Mouse (Mus musculus) T-helper 2 cell (primary cell): ENCODE measurements around the gene Arhgap10.

Source experiments
- in situ Hi-C: fragments of 300-600 bp; cut with MboI, MseI; formaldehyde crosslinking; loops from one replicate; pipeline ENCODE4 v1.15.1; 2025; ENCODE audit warnings: high pct_unique_total_duplicates

The Arhgap10 gene

DNA sequence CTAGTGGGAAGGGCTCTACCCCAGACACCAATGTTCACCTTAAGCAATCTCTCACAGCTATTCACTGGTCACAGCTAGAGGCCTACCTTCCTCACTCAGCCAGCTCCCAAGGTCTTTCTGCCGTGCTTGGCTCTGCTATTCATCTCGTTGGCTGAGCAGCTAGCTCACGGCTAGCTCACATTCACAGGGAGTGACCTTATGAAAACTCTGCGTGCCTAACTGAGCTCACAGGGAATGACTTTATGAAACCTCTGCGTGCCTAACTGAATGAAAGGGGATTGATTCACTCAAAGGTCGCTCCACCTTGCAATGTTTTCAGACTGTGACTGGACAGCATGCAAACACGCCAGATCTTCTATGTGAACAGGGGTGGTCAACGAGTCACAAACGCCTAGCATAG lies 107.4 kb downstream of the Arhgap10 start:
- in situ Hi-C loops = no loop called here

DNA sequence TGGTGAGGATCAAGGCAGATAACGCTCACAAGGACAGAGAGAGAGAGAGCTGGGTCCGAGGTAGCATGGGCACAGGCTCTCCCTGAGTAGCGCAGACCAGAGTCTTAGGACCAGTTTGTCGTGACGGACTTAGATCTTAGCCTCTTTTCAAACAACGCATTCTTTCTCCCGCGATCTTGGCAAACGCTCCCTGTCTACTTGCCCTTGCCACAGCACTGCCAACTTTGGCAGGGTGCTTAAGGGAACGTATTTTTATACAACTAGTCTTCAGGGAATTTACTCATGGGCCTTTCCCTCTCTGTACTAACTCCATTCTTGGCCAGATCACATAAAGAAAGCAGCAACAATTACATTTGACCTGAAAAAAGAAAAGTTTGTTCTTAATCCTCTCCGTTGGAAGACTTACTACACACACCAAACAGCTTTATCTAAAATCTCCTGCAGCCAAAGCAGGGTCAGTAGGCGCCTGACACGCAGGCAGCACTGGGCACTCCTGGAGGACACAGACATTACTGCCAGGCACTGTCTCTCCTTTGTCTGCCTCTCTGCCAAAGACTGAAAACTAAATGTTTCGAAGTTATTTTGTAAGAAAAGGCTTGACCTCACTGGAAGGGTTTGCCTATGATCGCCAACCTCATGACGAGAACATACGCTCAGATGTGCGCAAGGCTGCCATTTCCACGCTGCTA lies 109.1 kb downstream of the Arhgap10 start:
- in situ Hi-C loops = loop anchor here (10.0 kb wide), 1 partner anchor 586 kb away; no protein-coding TSS in a partner anchor

DNA sequence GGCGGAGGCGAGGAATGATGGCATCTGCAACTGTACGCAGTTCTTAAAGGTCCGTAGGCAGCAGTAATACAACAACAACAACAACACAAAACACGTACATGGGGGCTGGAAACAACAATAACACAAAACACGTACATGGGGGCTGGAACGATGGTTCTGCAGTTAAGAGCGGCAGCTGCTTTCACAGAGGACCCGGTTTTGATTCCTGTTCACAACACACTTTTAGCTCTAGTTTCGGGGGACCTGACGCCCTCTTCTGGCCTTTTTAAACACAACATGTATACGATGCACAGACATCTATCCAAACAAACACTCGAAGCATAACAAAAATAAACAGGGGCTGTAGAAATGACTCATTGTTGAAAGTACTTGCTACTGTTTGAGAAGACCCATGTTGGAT lies 110.9 kb downstream of the Arhgap10 start:
- in situ Hi-C loops = loop anchor here (10.0 kb wide), 1 partner anchor 588 kb away; no protein-coding TSS in a partner anchor

DNA sequence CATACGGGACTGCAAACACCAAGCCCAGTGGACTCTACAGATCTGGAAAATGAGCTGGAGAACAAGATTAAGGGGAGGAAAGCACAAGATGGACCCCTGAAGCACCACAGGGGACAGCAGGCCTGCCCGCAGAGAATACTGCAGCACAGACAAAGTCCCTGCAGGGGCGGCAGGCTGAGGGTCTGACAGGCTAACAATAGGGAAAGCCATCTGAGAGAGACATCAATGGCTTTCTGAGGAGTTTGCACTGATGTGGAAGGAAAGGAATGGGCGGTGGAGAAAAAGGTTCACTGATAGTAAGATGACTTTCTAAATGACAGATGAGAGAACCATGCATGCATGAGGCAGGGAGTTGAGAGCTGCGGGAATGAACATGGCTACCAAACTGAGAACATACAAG lies 111.3 kb downstream of the Arhgap10 start:
- in situ Hi-C loops = loop anchor here (10.0 kb wide), 1 partner anchor 588 kb away; no protein-coding TSS in a partner anchor

DNA sequence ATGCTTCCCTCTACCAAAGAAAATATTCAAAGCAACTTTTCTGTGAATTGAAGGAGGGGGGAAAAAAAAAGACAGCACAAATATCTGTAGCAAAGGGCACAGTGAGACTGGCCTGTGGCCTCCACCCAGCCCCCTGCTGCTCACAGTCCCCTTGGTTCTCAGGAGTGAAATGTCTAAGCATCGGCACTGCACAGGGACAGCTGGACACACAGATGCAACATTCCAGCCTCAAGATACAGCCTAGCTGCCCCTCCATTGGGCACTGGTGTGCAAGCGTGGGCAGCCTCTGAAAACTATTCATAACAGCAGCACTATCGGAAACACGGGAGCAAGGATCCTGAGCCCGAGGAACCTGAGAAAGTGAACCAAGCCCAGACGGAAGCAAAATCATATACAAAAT lies 113.7 kb downstream of the Arhgap10 start:
- in situ Hi-C loops = loop anchor here (10.0 kb wide), 1 partner anchor 591 kb away; no protein-coding TSS in a partner anchor

DNA sequence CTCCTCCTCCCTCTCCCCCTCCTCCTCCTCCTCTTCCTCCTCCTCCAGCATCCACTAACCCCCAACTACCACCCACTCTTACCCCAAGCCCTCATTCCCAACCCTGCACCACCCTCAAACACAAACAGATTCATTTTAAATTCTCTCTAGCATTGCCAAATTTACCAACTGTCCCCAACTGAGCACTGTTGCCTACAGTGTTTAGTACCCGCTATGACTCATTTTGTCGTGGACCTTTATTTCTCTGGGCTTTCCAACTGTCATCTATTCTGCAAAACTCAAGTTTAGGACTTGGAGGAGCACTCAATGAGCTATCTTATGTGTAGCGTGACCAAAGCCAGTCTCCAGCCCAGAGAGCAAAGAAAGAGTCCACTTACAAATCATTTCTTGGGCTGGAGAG lies 115.8 kb downstream of the Arhgap10 start:
- in situ Hi-C loops = loop anchor here (10.0 kb wide), 1 partner anchor 593 kb away; no protein-coding TSS in a partner anchor

DNA sequence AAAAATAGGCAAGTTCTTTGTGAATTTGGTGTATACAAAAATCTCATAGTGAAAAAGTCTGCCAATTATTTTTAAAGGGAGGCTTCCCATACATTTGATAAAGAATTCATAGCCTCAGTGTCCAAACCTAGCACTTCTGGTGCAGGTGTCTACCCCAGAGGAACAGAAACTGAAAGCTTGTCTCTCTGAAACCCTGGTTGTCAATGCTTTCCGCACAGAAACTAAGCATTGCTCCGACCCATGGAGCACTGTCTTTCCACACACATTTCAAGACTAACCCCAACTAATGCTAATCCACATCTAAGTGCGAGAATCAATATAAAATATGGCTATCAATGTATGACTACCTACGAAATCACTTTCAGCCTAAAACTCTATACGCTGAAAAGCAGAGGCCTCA lies 116.6 kb downstream of the Arhgap10 start:
- in situ Hi-C loops = loop anchor here (10.0 kb wide), 1 partner anchor 594 kb away; no protein-coding TSS in a partner anchor

DNA sequence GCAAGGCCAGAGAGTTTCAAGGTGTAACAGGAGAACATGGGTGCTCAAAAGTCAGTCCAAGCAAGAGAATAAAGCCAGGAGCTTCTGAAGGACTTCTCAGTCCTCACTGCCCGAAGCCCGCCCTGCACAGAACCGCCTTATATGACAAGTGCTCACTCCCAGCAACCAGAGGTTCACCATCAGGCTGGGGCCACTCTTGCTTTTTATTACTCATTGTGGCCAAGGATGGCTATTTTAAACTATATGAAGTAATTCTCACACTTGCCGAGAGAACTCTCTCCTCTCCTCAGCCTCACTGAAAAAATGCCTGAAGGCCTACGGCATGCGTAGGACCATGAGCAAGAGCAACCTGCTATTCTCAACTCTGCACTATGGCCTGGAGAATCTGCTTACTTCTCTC lies 133.7 kb downstream of the Arhgap10 start:
- in situ Hi-C loops = no loop called here

DNA sequence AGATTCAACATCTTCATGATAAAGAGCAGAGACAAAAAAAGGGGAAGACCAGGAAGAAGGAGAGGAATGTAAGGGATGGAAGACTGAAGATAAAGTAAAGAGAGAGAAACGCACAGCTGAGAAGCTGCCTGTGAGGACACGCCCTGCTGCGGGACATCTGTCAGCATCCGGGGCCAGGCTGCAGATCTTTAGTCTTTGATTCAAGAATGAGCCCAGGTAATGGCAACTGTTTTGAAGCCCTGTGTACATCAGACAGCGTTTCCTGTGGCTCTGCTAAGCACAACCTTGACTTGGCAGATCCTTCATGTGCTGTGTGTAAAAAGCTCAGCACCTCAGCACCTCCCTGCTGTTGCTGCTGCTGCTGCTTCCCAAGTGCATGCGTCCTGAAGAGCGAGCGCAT lies 134.1 kb downstream of the Arhgap10 start:
- in situ Hi-C loops = no loop called here

DNA sequence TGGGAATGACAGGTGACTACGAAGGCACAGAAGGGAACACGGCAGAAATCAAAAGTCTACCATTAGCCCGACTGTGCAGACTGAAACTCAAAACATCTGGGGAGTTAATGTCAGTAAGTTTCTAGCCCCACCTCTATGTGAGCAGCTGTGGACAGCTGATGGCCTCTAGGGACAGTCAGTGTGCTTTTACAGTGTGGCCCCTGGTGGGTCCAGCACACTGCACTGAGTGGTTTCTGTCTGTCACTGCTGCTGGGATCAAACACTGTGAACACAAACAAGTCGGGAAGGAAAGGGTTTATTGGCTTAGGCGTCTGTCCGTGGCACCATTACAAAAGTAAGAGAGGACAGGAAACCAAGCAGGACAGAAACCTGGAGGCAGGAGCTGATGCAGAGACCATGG lies 136.9 kb downstream of the Arhgap10 start:
- in situ Hi-C loops = no loop called here

DNA sequence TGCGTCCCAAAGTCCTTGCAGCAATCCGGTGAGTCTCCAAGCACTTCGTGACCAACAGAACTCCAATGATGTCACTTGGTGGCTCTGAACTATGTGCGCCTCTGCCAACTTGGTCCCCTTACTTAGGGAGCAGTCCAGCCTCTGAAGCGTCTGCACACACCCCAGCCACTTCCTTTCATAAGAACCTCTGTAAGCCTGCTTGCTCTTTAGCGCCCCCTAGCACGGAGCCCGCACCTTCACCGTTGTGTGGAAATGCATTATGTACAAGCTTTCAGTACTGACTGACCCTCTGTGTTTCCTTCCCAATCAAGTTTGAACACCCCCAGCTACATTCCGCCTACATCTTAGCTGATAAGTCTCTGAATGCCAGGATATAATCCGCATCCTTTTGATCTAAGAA lies 138.5 kb downstream of the Arhgap10 start:
- in situ Hi-C loops = no loop called here

DNA sequence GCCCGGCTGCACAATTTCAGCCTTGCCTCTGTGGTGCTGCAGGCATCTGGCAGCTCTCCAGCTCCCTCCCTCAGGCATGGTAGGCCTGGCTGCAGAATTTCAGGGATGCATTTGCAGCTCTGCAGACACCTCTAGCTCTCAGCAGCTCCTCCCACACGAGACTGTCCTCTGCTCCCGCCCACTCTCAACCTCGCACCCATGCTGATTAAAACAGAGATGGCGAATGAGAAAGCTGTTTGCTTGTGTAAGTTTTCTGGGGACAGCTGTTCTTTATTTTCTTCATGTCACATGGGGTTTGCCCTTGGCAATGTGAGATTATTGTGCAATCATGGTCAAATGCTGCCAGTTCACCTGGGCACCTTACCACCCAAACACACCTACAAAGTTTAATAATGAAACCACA lies 141.3 kb downstream of the Arhgap10 start:
- in situ Hi-C loops = no loop called here

DNA sequence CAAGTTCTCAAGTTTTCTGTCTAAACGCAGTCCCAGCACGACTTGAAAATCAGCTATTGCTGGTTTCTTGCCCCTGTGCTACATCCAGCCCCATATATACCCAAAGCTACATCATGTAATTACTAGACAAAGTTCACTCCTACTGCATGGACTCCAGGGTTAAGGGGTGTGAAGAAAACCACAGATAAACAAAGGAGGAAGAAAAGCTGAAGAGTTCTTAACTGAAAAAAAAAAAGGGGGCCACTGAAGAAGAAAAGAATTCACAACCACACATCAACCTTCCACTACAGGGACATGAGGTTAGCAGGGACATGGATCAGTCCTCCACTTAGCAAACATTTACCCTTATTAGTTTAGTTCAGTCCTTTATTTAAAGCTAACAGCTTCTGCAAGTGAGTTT lies 141.8 kb downstream of the Arhgap10 start:
- in situ Hi-C loops = no loop called here

DNA sequence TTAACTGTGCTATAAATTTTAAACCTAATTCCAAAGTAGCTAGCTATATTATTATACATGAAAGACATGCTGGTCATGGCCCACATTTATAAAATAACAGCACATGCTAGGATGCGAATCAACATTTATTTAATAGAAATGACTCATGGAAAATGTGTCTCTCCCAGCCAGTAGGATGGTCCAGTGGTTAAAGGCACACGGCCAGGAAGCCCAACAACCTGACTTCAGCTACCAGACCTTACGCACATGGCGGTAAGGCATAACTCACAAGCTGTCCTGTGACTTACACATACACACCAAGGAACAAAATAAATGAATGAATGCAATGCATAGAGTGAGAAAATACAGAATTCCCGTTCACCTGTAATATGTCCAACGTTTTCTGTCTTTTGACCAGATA lies 146.7 kb downstream of the Arhgap10 start:
- in situ Hi-C loops = no loop called here

DNA sequence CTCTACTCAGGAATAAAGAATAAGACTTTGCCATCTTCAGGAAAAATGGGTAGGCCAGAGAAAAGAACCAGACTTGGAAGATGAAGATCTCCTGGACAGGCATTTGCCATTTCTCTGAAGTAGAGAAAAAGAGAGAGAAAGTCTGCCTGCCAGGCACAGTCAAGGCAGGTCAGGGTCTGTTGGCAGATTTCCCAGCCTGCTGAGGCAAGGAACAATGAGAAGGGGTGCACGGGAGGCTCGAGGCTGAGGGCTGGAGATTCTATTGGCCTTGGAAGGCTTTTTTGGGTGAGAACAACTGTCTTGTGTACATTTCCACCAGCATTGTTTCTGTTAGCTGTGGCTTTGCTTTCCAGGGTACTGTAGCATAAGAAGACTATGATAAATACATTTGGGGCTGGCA lies 147.4 kb downstream of the Arhgap10 start:
- in situ Hi-C loops = no loop called here

DNA sequence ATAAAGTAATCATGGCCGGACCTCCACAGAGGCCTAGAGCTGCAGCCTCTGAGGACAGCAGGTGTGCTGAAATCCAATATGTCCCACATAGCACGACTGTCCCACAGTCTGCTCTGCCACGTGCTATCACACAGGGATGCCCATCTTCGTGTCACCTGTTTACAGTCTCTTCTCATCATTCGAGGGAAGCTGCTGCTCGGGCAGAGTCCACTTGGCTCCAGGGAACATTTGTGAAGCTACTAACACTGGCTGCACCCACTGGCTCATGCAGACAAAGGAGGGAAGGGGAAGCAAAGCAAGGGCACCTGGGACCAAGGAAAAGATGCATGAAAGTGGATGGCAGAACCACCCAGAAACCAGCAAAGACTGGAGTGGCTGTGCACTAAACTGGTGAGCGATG lies 148.1 kb downstream of the Arhgap10 start:
- in situ Hi-C loops = loop anchor here (5.0 kb wide), 1 partner anchor 48 kb away; no protein-coding TSS in a partner anchor

DNA sequence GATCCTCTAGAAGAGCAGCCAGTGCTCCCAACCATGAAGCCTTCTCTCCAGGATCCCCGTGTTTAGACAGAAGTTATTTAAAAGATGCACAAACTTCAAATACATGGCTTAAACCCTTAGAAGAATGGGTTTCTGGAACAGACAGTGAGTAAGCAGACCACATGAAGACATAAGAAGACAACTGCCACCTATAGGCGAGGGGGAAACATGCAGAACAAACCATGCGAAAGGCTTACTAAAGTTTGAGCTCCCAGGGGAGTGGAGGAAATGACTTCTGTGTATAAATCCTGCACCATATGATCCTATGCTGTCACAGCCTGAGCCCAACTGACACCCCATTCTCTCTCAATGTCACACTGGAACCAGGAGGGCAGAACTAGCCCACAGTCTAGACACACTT lies 150.7 kb downstream of the Arhgap10 start:
- in situ Hi-C loops = loop anchor here (5.0 kb wide), 1 partner anchor 50 kb away; no protein-coding TSS in a partner anchor

DNA sequence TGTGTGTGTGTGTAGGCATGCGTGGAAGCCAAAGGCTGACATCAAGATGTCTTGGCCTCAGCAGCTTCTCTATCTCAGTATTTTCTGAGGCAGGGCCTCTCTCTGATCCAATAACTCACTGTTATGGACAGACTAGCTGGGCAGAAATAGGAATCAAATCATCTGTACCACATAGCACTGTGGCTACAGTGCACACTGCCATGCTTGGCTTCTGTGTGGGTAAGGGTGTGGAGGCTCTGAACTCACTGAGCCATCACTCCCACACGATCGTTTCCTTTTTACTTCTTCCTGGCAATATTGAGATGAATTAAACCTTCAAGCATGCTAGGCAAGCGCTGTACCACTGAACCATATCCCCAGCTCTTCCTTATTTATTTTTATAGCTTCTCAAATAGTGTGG lies 151.3 kb downstream of the Arhgap10 start:
- in situ Hi-C loops = loop anchor here (5.0 kb wide), 1 partner anchor 51 kb away; no protein-coding TSS in a partner anchor

DNA sequence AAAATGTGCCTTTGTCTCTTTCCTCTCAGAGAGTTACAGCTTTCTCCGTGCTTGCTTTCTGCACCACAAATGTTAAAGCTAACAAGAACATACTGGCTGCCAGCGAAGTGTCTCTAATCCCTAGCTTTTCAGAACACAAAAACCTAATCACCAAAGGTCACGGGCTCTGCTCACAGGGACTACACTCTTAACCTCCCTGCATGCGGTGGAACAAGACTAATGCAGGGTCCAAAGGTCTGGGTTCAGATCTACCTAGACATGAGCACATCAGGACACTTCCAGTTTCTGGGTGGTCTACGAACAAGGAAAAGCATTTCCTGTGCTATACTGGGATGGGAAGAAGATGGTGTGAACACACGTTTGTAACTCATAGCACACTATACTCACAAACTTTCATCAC lies 151.8 kb downstream of the Arhgap10 start:
- in situ Hi-C loops = loop anchor here (5.0 kb wide), 1 partner anchor 51 kb away; no protein-coding TSS in a partner anchor

DNA sequence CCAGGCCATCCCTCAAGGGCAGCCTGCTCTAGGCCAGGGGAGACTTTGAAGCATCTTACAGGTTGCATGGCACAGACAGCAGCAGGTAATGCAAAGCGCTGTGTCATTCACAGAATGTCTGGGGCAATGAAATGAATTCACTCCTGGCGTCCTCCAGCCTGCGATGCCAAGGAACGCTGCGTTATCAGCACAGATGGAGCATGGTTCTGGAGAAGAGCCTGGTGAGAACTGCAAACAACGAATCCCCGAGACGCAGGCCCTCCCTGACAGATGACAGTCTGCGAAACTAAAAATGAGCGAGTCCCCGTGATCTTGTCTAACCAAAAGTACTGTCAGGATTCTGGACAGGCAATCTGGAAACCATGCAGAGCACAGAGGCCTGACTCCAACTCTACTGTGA lies 153.3 kb downstream of the Arhgap10 start:
- in situ Hi-C loops = no loop called here

DNA sequence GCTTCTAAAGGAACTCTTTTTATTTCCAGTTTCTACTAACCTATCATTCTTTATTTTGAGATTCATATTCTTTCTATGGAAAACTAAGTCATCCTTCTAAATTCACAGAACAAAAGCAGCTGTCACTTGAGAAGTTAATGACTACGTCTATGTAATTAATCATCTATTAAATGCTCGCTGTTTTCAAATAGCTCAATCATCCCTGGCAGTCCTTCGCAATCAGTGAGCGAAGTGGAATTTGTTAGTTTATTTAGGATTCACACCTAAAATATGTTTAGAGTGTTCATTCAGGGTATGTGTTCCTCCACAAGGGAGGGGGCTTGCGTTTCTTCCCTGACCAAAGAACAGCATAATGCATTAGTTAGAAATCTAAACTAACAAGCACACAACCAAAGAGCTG lies 156.9 kb downstream of the Arhgap10 start:
- in situ Hi-C loops = no loop called here

DNA sequence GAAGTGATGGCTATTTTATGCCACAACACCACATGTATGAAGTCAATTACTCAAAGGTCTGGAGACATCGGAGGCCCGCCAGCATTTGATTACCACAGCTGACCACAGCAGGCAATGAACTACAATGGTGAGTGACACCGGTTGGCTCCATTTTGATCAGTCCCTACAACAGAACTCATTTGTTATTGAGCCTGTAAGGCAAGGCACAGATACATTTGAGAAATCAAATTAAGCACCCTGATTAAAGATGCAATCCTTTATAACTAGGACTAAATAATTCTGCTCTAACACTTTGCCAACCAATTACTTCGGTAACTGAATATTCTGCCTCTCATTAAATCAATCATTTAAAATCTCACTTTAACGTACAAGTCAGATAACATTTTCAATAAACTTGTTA lies 157.3 kb downstream of the Arhgap10 start:
- in situ Hi-C loops = no loop called here

DNA sequence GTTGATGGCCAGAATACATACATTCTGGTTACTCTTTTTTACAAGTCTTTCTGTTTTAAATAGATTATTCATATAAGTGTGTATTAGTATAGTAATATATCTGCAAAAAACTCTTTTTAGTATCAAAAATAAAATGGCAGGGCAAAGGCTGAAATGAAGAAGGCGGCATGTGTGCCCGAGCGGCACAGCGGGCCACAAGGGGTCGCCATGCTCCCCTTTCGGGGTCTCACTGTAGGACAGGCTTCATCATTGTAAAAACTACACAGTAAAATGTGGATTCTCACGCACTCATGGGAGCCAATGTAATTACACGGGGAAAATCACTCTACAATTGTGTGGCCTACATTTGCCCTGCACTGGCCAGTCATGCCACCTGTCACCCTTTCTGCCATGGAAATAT lies 160.6 kb downstream of the Arhgap10 start:
- in situ Hi-C loops = no loop called here
